Mouse (Mus musculus) G1E (cell line): ENCODE measurements around the gene Necap2. TPM values are rescaled to one million over a fixed set of nuclear protein-coding genes. Genes with fewer than 3 reads are reported as not detected.

Experiments used
- ATAC-seq: 2 replicates; pipeline ENCODE4 v1.8.0; 2016; ENCODE audit warnings: mild to moderate bottlenecking; ENCODE audit not compliant: insufficient number of reproducible peaks, poor library complexity, low FRiP score, severe bottlenecking; ENCODE audit errors: extremely low read depth
- DNase-seq: peaks from one replicate; pipeline ENCODE4 v3.0.0; 2012; ENCODE audit warnings: low spot score
- H3K27me3 ChIP-seq: 2 replicates; pipeline ENCODE4 v1.6.1; 2012; ENCODE audit warnings: mild to moderate bottlenecking, low read length, inconsistent platforms; ENCODE audit not compliant: insufficient read depth
- H3K36me3 ChIP-seq: replicated peaks from 2 replicates; pipeline ENCODE3; 2012; ENCODE audit warnings: mild to moderate bottlenecking, inconsistent platforms
- H3K4me1 ChIP-seq: 2 replicates; pipeline ENCODE4 v1.6.1; 2012; ENCODE audit warnings: low read depth, low read length, inconsistent platforms, mixed read lengths; ENCODE audit not compliant: insufficient read depth
- H3K4me3 ChIP-seq: 2 replicates; pipeline ENCODE4 v1.5.1; 2012; ENCODE audit warnings: low read depth, mild to moderate bottlenecking, inconsistent platforms, low read length, moderate library complexity, mixed read lengths
- H3K9me3 ChIP-seq: replicated peaks from 2 replicates; pipeline ENCODE4 v1.6.1; 2012; ENCODE audit warnings: inconsistent platforms
- CTCF ChIP-seq: IDR thresholded peaks from 2 replicates; pipeline ENCODE4 v1.5.1; 2012; ENCODE audit warnings: low read depth, low read length, inconsistent platforms, mixed read lengths
- GATA1 ChIP-seq: IDR thresholded peaks from 2 replicates; pipeline ENCODE4 v1.6.1; 2012; ENCODE audit warnings: borderline replicate concordance, low read length, inconsistent platforms, mixed read lengths
- GATA2 ChIP-seq: IDR thresholded peaks from 2 replicates; pipeline ENCODE4 v1.6.1; 2012; ENCODE audit warnings: low read depth, low read length, inconsistent platforms, borderline replicate concordance
- POLR2AphosphoS5 ChIP-seq: IDR thresholded peaks from 2 replicates; pipeline ENCODE4 v1.6.1; 2012; ENCODE audit warnings: low read depth, low read length, inconsistent platforms; ENCODE audit not compliant: insufficient replicate concordance
- TAL1 ChIP-seq: conservative IDR thresholded peaks from 2 replicates; pipeline ENCODE4 v1.6.1; 2012; ENCODE audit warnings: low read depth, low read length, inconsistent platforms, mixed read lengths
- polyA plus RNA-seq: library from polyadenylated mRNA; stranded (reverse); fragments of >175 nt; gene quantifications from 2 replicates; pipeline ENCODE4 v1.2.3, GENCODE M21; 2012
- total RNA-seq, 2 experiments: library from RNA; stranded (forward) in 1 of 2; stranded (reverse) in 1 of 2; fragments of 200-1000 nt in 1 of 2; fragments of >200 nt in 1 of 2; fragmentation: Nextera tagmentation in 1 of 2; gene quantifications; 2 replicates each; pipeline ENCODE4 v1.2.3; 2014 to 2017

Gene Necap2
- total and polyA plus RNA-seq, 3 experiments = 43.9 to 101 (median 61.9) TPM

GRCm38 (mm10) chr4:141099956-141100355 is 21.8 kb upstream of the Necap2 start:
- no peak for TF ChIP-seq POLR2AphosphoS5
- no peak for TF ChIP-seq GATA1
- no peak for TF ChIP-seq GATA2
- DNase-seq = no peak
- 0 out of 2 replicates have a peak, but pooled peaks cover 1% of the 10 kb centered on the region for H3K9me3 ChIP-seq
- H3K36me3 ChIP-seq = no peaks in the 10 kb centered on the region
- H3K27me3 ChIP-seq = peaks cover 31% of the 10 kb centered on the region
- no peak overlapping the region for H3K4me3 ChIP-seq
- no peak for ATAC-seq
- peaks cover 7% of the 10 kb centered on the region; the same call in 1 of the 2 replicates for H3K4me1 ChIP-seq

DNA sequence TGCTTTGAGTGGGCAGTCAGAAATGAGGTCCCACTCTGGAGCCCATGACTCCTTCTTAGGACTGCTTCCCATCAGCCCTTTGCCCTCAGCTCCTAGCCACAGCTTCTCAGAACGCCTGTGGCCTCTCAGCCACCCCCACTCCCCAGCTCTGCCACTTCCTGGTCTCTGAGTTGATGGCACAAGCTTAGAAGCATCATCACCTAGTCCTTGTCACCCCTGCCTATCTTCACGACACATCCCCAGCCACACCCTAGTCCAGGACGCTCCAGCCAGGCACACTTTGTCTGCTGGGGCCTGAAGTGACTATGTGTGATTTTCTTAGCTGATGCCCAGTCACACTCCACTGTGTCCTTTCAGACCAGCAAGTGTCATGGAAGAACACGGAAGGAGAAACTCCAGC is 20.8 kb upstream of the Necap2 start:
- DNase-seq (no peak), ATAC-seq (no peak)
- Histone ChIP-seq H3K4me3 (no peak overlapping the region), H3K4me1 (peaks cover 7% of the 10 kb centered on the region; the same call in 1 of the 2 replicates), H3K27me3 (peaks cover 29% of the 10 kb centered on the region), H3K36me3 (no peaks in the 10 kb centered on the region), H3K9me3 (0 out of 2 replicates have a peak, but pooled peaks cover 1% of the 10 kb centered on the region)
- no peak for TF ChIP-seq GATA1
- no peak for TF ChIP-seq CTCF
- no peak for TF ChIP-seq GATA2
- no peak for TF ChIP-seq POLR2AphosphoS5
- TF ChIP-seq TAL1 = no peak

- TF ChIP-seq GATA1 = no peak
- no peak for TF ChIP-seq TAL1
- no peak for TF ChIP-seq POLR2AphosphoS5
- TF ChIP-seq CTCF = no peak
- TF ChIP-seq GATA2 = no peak
- Histone ChIP-seq H3K27me3 (peaks cover 20% of the 10 kb centered on the region), H3K9me3 (0 out of 2 replicates have a peak, but pooled peaks cover under 1% of the 10 kb centered on the region), H3K36me3 (no peaks in the 10 kb centered on the region), H3K4me1 (peaks cover 7% of the 10 kb centered on the region; the same call in 1 of the 2 replicates), H3K4me3 (no peak overlapping the region)
- DNase-seq (no peak), ATAC-seq (no peak)
Measured at GRCm38 (mm10) chr4:141096710-141097109, 18.6 kb upstream of the Necap2 start.

GRCm38 (mm10) chr4:141095016-141095415 is 16.9 kb upstream of the Necap2 start:
- Histone ChIP-seq H3K36me3 (no peaks in the 10 kb centered on the region), H3K4me1 (peaks cover 7% of the 10 kb centered on the region; the same call in 1 of the 2 replicates), H3K4me3 (no peak overlapping the region), H3K9me3 (no peaks in the 10 kb centered on the region), H3K27me3 (peaks cover 26% of the 10 kb centered on the region)
- DNase-seq (no peak), ATAC-seq (no peak)
- TF ChIP-seq TAL1 (no peak), POLR2AphosphoS5 (no peak), GATA1 (no peak), GATA2 (no peak), CTCF (no peak)

- H3K9me3 ChIP-seq = no peaks in the 10 kb centered on the region
- no peak for TF ChIP-seq GATA1
- TF ChIP-seq POLR2AphosphoS5 = no peak
- no peak for TF ChIP-seq TAL1
- TF ChIP-seq CTCF = no peak
- no peak for TF ChIP-seq GATA2
- ATAC-seq = no peak
- DNase-seq = no peak
- H3K27me3 ChIP-seq = peaks cover 49% of the 10 kb centered on the region
- no peaks in the 10 kb centered on the region for H3K36me3 ChIP-seq
- H3K4me3 ChIP-seq = no peak overlapping the region
- H3K4me1 ChIP-seq = no peaks in the 10 kb centered on the region
Measured at GRCm38 (mm10) chr4:141088714-141089113, 10.6 kb upstream of the Necap2 start.

DNA sequence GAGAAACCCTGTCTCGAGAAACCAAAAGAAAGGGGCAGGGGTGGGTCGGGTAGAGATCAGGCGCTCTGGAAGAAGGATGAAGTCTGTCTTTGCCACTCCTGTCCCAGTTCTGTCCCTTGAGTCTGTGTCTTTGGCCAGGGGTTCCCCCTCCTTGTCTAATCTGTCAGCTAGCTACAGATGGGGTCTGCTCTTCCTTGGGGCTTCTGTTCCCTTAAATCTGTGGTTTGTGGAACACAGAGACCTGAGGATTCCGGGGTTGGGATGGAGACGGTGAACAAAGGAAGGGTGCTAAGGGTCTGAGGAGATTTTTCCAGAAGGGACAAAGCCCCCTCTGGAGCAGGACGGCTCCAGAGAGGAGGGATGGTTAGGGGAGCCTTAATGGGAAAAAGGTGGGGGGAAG is 9.9 kb upstream of the Necap2 start, which contains the start of gene Spata21:
TSS of gene Spata21 (plus strand) at position 301 of the 400 bp plus-strand sequence.
- no peak within 1 kb of the TSS for H3K4me3 ChIP-seq
- no peak for ATAC-seq
- H3K36me3 ChIP-seq = no peaks in the 10 kb centered on the region
- H3K4me1 ChIP-seq = no peaks in the 10 kb centered on the region
- peaks cover 52% of the 10 kb centered on the region for H3K27me3 ChIP-seq
- TF ChIP-seq CTCF (no peak), POLR2AphosphoS5 (no peak), GATA1 (no peak), GATA2 (no peak), TAL1 (no peak)
- no peak for DNase-seq
- H3K9me3 ChIP-seq = no peaks in the 10 kb centered on the region

DNA sequence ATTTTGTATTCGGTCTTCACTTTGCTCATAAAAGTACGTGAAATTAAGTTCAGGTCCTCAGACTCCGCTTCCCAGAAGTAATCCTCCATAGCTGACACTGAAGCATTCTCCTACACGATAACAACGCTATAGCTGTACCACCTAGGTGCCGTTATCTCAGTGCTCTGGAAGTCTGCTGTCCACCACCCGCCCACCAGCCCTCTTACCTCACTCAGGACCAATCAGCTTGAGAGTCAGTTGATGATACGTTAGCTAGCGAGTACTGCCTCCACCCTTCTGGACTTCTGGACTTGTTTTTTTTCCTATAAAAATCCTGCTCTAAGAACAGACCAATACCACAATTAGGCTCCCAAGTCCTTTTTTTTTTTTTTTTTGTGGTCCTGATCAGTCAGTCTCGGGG is 8.7 kb upstream of the Necap2 start:
- Histone ChIP-seq H3K9me3 (no peaks in the 10 kb centered on the region), H3K27me3 (peaks cover 48% of the 10 kb centered on the region), H3K4me3 (no peak overlapping the region), H3K4me1 (no peaks in the 10 kb centered on the region), H3K36me3 (no peaks in the 10 kb centered on the region)
- TF ChIP-seq TAL1 (no peak), GATA1 (no peak)
- ATAC-seq = no peak
- no peak for DNase-seq
